Mouse (Mus musculus): ENCODE data around the gene Timm17a.

Gene Timm17a

DNA sequence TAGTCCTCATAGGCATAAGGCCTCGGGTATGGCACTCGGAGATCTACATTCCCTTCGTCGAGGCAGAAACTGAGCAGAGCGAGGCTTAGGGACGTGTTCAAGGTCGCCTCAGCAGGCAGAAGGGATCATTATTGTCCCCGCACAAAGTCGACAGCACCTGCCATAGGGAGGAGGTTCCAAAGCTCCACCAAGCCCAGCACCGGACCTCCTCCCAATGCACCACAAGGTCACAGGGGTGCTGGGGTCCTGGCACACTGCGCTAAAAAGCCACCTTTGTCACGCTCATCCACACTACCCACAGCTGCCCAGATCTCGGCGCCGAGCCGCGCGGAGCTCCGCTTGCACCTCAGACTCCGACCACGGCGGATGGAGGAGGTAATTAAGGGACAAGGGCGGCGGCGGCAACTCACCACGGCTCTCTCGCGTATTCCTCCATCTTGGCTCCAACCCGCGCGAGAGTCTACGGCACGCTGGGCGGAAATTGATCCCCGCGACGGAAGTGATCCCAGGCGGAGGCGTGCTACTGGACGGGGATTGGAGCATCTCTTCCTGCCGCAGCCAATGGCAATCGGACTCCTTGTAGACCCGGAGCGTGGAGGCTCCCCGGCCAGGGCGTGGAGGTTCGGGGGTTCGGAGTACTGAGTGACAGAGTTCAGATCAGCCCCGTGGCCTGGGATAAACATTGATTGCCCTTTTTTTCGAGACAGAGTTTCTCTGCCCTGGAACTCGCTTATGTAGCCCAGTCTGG lies at the start of gene Timm17a:
Gene Timm17a (minus strand): TSS at position 495 of the 748 bp plus-strand sequence.
- DNase-seq, result peak; percentile 93 to 95

DNA sequence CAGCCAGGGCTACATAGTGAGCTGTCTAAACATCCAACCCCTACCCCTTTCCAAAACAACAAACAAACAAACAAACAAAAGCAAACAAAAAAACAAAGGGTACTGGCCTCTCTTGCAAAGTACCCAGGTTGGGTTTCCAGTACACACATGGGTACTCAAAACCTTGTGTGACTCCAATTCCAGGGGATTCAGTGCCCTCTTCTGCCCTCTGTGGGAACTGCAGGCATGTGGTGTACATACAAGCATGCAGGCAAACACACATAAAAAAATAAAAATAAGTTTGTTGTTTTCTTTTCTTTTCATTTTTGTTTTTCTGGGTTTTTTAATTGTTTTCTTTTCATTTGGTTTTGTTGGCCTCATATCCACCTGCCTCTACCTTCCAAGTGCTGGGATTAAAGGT lies 48.5 kb upstream of the Timm17a start:
- no peak for DNase-seq

DNA sequence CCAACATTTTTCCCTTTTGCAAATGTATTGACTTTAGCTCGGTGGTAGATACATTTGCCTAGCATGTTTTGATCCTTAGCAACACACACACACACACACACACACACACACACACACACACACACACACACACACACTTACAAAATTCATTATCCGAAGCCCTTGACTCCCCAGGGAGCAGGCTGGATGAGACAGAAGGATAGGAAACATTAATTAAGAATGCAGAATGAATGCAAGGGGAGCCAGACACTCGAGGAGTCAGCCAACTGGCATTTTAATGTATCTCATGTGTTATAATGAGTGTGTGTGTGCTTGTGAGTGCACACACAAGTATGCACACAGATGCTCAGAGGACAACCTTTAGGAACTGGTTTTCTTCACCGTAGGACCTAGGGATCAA lies 47.9 kb upstream of the Timm17a start:
- DNase-seq, result no peak

DNA sequence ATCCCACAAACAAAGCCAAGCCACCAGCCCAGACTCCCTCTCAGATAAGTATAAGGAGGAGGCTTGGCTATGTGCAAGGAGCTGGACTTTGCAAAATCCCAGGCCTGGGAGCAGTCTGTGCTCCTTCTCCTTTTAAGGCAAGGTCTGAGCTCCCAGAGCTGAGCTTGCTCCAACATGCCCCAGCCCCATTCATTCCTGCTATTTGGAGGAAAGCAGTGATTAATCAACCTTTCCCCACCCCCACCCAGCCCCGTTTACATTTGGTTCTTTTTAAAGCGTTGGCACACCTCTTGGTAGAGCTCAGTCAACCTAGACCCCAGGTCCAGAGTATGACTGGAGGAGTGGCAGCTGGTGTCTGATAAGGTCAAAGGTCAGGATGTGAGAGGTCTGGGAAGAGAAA lies 45.5 kb upstream of the Timm17a start:
- no peak for DNase-seq

DNA sequence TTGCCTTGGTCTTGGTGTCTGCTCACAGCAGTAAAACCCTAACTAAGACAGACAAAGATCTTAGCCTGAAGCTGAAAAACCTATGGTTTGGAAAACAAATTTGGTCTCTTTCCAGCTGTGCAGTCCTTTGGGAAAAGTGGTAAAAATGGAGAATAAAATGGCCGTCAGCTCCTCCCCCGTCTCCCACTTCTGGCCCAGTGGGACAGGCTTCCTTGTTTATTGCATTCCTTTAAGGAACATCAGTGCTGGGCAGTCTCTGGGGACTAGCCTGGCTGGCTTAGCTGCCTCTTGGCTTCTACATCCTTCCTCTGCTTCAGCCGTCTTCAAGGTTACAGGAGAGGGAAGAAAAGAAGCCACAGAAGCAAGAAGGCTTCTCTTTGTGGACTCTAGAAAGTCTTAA lies 38.4 kb upstream of the Timm17a start:
- no peak for DNase-seq

DNA sequence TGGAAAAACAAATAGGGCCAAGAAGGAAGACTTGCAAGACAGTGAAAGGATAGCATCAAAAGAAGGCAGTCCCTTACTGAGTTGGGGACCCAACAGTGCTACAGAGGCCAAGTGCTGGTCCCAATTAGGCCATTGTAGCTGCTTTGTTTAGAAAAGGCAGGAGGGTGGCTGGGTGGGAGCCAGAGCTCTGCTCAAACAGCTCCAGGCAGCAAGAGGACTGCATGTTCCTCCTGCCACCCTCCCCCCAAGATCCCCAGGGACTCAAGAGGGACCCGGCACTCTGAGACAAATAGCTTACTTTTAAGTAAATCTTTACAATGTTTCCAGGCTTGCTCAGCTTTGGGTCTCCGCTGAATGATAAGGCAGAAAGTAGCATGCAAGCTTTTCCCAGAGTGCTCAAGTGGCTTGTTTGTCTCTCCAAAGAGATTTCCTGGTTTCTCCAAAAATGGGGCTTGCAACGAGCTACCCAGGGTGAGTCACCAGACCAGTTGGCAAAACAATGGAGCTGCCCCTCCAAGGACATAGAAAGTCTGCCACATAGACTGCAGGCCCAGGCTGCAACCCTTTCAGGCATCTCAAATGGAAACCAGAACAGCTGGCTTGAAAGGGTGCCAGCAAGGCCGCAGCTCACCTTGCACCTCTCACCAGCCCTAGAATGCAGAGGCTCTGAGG lies 34.1 kb upstream of the Timm17a start:
- DNase-seq, result no peak

DNA sequence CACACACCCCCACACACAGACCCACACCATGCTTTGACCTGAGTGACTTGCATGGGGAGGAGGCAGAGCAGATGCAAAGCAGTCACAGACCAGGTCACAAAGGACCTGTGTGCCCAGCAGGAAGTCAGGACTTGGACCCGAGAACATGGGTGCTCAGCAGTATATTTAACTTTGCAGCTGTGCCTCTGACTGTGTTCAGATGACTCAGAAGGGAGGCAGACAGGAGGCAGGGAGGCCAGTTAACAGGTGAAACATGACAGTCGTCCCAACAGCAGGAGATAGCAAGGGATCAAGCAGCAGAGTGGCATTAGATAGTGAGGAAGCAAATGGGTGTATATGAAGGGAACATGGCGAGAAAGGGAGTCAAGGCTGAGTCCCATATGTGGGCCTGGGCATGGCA lies 33.3 kb upstream of the Timm17a start:
- DNase-seq, result no peak

DNA sequence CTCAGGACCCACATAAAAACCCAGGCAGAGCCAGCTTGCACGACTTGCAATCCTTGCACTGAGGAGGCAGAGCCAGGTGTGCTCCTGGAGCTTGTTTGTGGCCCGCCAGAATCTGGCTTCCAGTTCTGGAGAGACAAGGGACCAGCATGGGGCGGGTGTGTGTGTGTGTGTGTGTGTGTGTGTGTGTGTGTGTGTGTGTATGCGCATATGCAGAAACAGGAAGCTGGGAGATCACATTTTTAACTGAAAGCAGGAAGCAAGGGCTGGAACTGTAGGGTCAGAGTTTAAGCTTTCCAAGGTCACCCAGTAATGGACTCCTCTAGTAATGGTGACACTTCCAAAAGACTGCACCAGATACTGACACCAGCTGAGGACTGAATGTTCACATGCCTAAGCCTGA lies 30.4 kb upstream of the Timm17a start:
- DNase-seq, result no peak

DNA sequence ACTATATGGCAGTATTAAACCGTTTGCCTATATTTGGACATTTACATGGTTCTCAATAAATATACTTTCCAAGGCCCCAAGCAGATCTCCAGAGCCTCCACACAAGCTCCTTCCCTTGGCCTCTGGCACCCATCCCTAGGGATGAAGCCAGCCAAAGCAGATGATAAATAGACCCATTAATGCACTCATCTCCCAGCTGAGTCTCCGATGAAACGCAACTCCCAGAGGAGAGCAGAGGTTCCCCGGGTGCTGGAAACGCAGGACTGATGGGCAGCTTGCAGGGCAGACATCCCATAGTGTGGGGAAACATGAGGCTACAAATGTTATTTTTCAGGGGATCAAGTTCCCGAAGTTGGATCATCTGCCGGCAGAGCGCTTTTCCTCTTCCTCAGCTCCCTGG lies 28.4 kb upstream of the Timm17a start:
- DNase-seq, result no peak

DNA sequence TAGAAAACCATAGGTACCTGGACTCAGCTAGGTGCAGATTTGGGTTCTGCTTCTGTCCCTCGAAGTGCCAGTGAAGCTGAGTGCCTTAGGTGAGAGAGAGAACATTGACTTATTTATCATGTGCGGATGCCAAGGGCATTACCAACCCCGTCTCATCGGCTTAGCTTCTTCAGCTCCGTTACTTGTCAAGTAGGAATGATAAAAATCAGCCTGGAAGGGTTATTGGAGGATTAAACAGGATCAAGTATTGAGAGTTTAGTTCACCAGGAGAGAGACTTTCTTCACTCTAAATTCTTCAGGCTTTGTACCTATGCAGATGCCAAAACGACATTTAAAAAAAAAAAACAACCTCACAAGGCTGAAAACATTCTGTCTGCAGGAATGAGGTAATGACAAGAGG lies 17.0 kb upstream of the Timm17a start:
- no peak for DNase-seq

DNA sequence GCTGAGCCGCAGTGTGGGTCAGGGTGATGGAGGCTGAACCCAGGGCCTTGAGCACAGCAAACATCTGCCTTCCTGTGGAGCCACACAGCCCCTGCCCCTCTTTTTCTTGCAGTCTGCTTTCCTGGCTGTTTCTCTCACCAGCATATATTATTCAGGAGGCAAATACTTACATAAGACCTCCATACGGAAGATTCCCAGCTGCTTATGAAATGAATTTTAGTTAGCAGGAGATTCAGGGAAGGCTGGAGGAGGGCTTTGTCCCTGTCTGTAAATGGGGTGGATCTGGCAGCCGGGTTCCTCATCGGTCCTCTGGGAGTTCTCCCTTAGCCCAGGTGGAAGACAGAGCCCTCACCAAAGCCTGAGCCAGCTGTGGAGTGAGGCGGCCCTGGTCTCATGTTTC lies 14.8 kb upstream of the Timm17a start:
- no peak for DNase-seq

DNA sequence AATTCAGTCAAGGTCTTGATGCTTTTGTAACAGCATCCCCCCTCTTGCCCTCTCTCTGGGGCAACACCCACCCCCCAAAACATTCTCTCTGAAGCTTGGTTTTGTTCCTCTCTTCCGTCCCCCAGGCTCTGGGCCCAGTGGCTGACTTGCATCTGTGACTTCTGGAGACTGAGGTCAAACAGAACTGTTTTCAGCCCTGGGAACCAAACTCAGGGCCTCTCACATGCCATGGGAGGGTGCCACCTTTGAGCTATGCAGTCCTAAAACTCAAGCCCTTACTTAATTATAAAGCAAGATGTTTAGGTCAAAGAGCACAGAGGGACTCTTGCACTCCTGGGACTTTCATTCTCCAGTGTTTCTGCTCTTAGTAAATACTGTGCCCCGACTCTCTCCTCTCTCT lies 12.4 kb upstream of the Timm17a start:
- DNase-seq, result no peak

DNA sequence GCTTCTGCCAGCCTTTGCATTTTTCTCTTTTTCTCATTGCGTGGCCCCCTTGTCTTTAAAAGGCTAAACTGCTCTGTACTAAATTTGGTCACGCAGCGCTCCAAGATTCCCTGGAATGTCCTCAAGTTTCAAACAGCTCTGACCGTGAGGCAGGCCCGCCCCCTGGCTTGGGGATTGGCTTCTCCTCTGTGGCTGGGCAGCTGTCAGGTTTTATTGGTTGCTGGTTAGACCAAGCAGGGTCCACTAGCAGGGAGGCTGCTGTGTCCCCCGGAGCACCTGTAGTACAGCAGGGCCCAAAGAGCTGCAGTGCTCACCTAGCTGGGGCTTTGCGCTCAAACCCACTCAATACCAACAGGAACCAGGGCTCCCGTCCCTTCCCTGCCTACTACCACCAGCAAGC lies 11.0 kb upstream of the Timm17a start, which contains the start of gene Lmod1:
Gene Lmod1 (plus strand): TSS at position 237 of the 400 bp plus-strand sequence.
- DNase-seq, result no peak

DNA sequence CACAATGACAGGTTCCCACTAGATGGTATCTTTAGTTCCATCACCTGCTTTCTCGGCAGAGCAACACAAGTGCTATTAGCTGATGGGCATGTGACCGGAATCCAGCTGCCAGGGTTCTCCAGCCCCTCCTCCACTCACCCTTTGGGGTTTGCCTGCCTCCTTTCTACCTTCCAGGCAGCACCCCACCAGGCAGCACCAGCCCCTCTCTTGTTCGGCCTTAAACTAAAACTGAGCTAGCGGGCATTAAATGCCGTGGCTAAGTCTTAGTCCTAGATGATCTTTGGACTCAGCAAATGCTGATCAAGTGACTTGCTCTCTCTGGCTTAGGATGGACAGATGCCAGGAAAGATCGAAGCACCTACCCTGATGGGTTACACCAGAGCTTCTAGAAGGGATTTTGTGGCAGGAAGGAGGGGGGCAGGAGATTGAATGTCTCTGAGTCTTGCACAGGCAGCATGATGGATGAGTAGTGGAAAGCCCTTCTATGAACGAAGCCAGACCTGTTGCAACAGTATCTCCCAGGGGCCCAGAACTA lies 9.9 kb upstream of the Timm17a start:
- no peak for DNase-seq

DNA sequence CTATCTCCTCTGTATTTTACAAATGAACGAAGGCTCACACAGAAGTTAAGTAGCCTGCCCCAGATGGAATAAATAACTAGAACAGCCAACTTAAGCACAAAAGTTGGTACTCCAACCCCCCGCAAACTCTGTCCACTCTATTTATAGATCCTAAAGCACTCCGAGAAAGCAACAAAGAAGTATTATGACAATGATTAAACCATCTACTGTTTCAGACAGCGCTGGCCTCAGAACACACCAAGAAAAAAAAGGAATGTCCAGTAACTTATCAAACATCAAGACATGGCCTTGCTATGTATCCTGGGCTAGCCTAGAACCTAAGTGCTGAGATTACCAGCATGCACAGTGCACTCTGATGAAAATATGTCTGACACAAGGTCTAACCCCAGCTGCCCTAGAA lies 1.4 kb downstream of the Timm17a start:
- DNase-seq, result no peak

DNA sequence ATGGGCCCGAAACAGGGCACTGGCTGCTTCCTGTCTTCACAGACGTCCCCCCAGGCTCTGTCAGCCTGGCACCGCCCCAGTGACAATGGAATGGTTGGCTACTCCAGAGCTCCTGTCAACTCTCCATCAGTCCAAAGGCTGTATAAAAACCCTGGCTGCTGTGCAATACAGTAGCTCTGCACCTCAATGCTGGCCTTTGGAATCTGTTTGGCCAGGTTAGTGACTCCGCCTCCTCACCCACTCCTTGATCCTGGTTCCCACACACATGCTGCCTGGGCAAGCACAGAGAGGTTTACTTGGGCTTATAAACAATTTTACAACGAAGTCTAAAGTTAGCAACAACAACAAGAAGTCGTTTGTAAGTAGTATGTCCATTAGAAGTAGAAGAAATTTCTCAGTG lies 2.2 kb downstream of the Timm17a start:
- DNase-seq, result no peak

DNA sequence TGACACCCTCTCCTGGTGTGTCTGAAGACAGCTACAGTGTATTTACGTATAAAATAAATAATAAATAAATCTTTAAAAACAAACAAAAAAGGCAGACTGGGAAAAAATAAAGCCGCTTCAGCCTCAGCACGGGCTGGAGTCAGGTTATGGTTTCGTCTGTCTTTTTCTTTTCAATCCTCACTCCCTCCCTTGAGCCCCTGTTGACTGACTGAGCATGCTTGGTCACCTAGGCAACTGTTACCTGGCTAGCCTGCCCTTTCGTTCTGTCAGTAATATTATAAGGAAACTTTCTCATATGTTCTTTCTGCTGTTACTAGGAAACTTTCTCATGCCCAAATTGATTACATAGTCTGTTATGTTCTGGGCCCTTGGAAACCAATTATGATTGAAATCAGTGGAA lies 22.7 kb downstream of the Timm17a start:
- no peak for DNase-seq

DNA sequence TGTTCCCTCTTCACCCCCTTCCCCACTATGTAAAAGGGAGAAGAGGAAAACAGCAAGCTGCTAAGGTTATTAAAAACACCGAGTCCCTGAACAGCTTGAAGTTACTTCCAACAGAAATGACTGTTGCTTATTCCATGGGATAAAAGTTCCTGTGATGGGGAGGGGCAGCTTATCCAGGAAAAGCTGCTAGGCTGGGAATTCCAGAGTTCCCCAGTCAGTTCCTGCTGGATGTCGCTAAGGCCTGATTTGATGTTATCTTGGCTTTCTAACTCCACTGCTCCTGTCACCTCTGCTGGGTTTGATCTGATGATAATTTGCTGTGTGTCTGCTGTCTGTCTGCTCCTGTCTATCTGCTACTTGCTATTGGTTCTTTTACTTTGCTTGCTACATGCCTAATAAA lies 27.3 kb downstream of the Timm17a start:
- DNase-seq, result no peak

DNA sequence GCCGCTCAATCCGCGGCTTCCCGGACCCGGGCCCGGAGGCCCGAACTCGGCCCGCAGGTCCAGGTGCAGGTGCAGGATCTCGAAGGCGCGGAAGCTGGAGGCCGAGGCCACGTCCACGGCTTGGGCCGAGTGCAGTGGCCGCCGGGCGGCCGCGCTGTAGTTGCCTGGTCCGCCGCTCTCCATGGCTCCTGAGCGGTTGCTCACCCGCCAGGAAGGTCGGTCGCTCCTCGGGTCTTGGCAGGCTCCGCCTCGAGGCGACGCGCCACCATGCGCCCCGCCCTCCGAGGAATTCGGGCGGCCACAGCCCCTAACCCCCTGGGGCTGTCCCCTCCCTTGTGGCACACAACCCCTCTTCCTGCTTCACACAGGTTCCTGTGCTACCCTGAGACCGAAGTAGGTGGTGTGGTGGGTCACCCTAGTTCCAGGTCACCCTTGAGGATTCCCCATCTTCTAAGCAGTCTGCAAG lies 29.7 kb downstream of the Timm17a start, which contains the start of gene Rnpep:
Gene Rnpep (minus strand): TSS at position 259 of the 466 bp plus-strand sequence.
- peak; percentile 88 to 89 for DNase-seq

DNA sequence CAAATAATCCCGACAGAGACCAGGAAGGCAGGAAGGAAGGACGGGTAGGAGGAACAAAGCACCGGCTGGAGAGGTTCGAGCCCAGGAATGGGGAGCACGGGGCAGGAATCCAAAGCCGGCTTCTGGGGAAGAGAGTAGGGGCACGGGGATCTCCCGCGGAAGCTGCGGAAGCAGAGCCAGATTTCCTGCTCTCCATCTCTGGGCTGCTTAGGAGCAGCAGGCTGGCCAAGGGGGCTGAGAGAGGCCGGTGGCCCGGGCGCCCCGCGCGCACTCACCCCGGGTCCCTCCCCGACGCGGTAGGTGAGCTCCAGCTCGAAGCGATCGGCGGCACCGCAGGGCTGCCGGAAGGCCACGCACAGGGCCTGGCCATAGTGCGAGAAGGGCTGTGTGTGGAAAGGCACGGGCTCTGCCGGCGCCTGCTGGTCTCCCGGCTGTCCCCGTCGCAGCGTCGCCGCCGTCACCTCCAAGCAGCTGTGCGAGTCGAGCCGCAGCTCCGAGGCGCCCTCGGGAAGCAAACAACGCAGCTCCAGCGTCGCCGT lies 30.2 kb downstream of the Timm17a start:
- no peak for DNase-seq

DNA sequence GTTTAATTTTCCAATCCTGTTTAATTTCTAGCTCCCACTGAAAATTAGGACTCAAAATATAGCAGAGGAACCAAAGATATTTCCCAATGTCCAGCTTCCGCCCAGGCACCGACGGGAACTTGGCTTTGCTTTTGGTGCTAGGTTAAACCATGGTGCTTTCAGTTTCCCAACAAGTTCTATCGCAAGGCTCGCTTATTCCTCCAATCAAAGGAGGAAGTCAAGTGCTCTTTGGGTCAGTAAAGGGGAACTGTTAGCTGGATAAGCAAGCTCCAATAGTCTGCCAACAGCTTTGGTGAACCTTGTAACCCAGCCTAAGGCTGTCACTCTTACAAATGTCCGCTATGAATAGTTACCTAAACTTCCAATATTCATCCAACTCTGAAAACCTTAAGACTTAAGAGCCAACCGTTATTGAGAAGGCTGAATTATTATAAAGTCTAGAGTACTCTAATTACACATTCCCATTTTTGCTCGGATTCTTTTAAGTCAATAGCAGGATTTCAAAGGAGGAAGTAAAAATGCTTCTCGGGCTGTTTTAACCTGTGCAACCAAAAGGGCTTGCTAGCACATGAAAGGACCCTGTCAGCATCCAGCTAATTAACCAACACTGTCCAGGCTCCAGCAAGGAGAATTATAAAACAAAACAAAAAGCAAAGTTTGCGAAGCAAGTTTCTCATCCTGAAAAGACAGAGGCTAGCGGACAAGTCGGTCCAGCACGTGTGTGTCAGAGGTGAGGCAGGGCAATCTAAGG lies 30.9 kb downstream of the Timm17a start:
- no peak for DNase-seq

DNA sequence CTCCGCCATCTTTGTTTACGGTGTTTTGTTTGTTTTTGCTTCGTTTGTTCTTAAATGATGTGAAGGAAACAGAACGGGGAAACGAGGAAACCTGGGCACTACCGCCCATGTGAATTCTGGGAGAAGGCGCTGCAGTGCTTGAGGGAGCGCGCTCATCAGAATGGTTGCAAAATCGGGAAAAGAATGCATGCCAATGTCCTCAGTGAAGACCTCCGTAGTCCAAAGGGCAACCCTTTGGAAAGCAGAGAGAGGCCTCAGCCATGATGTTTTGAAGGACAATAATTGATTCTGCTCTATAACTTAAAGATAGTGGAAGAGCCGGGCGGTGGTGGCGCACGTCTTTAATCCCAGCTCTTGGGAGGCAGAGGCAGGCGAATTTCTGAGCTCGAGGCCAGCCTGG lies 31.7 kb downstream of the Timm17a start:
- DNase-seq, result no peak

DNA sequence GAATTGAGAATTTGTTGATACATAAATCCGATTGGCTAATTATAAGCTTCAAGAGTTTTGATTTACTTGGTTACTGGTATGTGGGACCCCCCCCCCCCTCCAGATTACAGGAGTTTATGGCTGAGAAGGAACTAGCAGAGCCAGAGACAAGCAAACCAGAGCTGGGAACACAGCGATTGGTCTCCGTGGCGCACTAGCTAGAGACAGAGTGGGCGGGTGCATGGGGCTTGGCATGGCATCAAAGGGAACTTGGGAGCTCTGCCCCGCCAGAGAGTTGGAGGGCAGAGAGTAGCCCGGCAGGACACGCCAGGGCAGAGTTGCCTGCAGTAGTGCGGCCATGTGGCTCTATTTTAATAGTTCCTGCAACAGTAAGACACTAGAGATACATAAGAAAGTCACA lies 32.9 kb downstream of the Timm17a start:
- DNase-seq, result peak; percentile 52 to 73

Data from cerebellum, postnatal 25 days (tissue).